Mouse (Mus musculus) liver, embryonic 14.5 days (tissue): ENCODE measurements around the gene Tnfrsf23. TPM values are rescaled to one million over a fixed set of nuclear protein-coding genes. Genes with fewer than 3 reads are reported as not detected.

Source experiments
- ATAC-seq: fragments of 200-750 bp; cut with Nextera tagmentation; 2 replicates; pipeline ENCODE4 v1.8.0; 2017; ENCODE audit warnings: moderate number of reproducible peaks, mild to moderate bottlenecking, moderate library complexity; ENCODE audit not compliant: insufficient read depth
- DNase-seq, 3 experiments: peaks; one replicate each; pipeline ENCODE4 v3.0.0-alpha.2; 2012 to 2013; ENCODE audit warnings: low read depth in 3 of 3, low spot score in 3 of 3
- H3K27ac ChIP-seq: fragments of 300-500 bp; sonication (generic); 2 replicates; pipeline ENCODE4 v1.5.1; 2014; ENCODE audit warnings: moderate library complexity, mild to moderate bottlenecking, control low read depth, inconsistent platforms
- H3K27me3 ChIP-seq: fragments of 300-500 bp; sonication (generic); 2 replicates; pipeline ENCODE4 v1.6.1; 2014; ENCODE audit warnings: mild to moderate bottlenecking, low read length, moderate library complexity; ENCODE audit not compliant: control insufficient read depth, insufficient read depth
- H3K36me3 ChIP-seq: fragments of 300-500 bp; sonication (generic); replicated peaks from 2 replicates; pipeline ENCODE4 v1.6.1; 2014; ENCODE audit warnings: low read depth; ENCODE audit not compliant: control insufficient read depth, insufficient read depth
- H3K4me1 ChIP-seq, 2 experiments: fragments of 200-500 bp in 1 of 2; fragments of 300-500 bp in 1 of 2; sonication (generic) in 1 of 2; replicated peaks; 2 replicates each; pipeline ENCODE4 v1.6.1; 2012 to 2014; ENCODE audit warnings: antibody characterized with exemption in 1 of 2, inconsistent platforms in 1 of 2, low read length in 1 of 2; ENCODE audit not compliant: control insufficient read depth in 2 of 2, insufficient read depth in 2 of 2
- H3K4me2 ChIP-seq: fragments of 300-500 bp; sonication (generic); 2 replicates; pipeline ENCODE4 v1.6.1; 2014; ENCODE audit warnings: low read depth, mild to moderate bottlenecking, control low read depth, moderate library complexity
- H3K4me3 ChIP-seq, 2 experiments: fragments of 200-500 bp in 1 of 2; fragments of 300-500 bp in 1 of 2; sonication (generic) in 1 of 2; 2 replicates each; pipeline ENCODE4 v1.5.1; 2012 to 2014; ENCODE audit warnings: low read depth in 2 of 2, low read length in 2 of 2, mild to moderate bottlenecking in 2 of 2, control low read depth in 1 of 2, inconsistent platforms in 1 of 2, moderate library complexity in 1 of 2; ENCODE audit not compliant: insufficient read depth in 1 of 2
- H3K9ac ChIP-seq: fragments of 300-500 bp; sonication (generic); replicated peaks from 2 replicates; pipeline ENCODE4 v1.6.1; 2014; ENCODE audit warnings: mild to moderate bottlenecking, control low read depth, moderate library complexity
- H3K9me3 ChIP-seq: fragments of 300-500 bp; sonication (generic); 2 replicates; pipeline ENCODE4 v1.6.1; 2016; ENCODE audit warnings: low read length, mixed read lengths; ENCODE audit not compliant: control insufficient read depth
- CTCF ChIP-seq: IDR thresholded peaks from 2 replicates; pipeline ENCODE4 v1.5.1; 2016; ENCODE audit warnings: antibody characterized with exemption, low read depth, control low read depth
- EP300 ChIP-seq: IDR thresholded peaks from 2 replicates; pipeline ENCODE4 v1.6.1; 2016; ENCODE audit warnings: antibody characterized with exemption, low read depth
- WGBS: fragments of 180-500 bp; shearing (Covaris S2); extraction: QIAGEN DNeasy Blood & Tissue Kit; methylation state at CpG from one replicate; pipeline ENCODE4 v1.1.7; 2014; ENCODE audit not compliant: insufficient replicate concordance; 5-methylcytosine and 5-hydroxymethylcytosine counted together
- polyA plus RNA-seq, 2 experiments: library from polyadenylated mRNA; depleted of rRNA in 1 of 2; stranded (reverse) in 1 of 2; unstranded in 1 of 2; fragments of >200 nt; fragmentation: Nextera tagmentation in 1 of 2; extraction: Ambion mirVana in 1 of 2; gene quantifications; 2 replicates each; pipeline versions ENCODE4 v1.2.1 to v1.2.3; 2012 to 2014

The Tnfrsf23 gene
- polyA plus RNA-seq, 2 experiments: 0.22 to 0.44 TPM

DNA sequence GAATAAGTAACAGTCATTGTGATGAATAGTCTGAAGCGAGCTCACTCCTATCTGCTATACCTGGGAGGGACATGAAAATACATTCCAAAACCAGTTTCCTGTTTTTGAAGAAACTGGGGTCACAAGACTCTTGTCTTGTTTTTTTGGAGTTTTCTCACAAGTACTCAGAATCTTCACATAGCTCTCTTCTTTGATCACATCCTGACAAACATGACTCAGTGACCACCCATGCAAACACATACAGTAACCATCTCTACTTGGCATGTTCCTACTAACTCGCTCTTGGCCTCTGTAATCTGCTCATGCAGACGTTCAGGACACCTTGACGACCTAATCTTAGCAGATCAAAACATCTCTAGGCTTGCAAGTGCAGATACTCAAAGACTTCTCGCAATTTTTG is 60.5 kb downstream of the Tnfrsf23 start:
- H3K27me3 ChIP-seq: no peaks in the 10 kb centered on the region
- DNase-seq (no peak), ATAC-seq (no peak)
- no peak overlapping the region for H3K4me3 ChIP-seq
- no peaks in the 10 kb centered on the region for H3K36me3 ChIP-seq
- no peak overlapping the region for H3K27ac ChIP-seq
- no peak overlapping the region for H3K4me2 ChIP-seq
- no peak for TF ChIP-seq CTCF
- no peak for TF ChIP-seq EP300
- no peaks in the 10 kb centered on the region for H3K4me1 ChIP-seq
- WGBS: 29% methylated on average over 5 of the region's 5 CpGs
- H3K9ac ChIP-seq: no peak overlapping the region
- no peaks in the 10 kb centered on the region for H3K9me3 ChIP-seq

DNA sequence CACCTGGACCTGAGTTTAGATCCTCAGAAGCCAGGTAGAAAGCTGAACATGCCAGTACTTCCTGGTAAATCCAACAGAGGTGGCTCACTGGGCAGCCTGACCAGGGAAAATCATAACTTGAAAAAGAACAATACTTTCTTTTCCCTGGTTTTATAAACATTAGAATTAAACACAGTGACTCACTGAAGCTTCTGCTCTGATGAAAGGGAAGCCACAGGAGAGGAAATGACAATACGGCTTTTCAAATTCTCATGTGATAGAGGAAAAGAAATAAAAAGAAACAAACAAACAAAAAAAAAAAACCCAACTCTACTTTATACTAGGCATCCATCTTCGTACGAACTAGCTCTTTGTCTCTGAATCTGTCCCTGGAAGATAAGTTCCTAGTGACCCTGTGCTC is 61.1 kb downstream of the Tnfrsf23 start:
- Histone ChIP-seq H3K9me3 (no peaks in the 10 kb centered on the region), H3K36me3 (no peaks in the 10 kb centered on the region)
- 42% methylated on average over 3 of the region's 3 CpGs for WGBS

DNA sequence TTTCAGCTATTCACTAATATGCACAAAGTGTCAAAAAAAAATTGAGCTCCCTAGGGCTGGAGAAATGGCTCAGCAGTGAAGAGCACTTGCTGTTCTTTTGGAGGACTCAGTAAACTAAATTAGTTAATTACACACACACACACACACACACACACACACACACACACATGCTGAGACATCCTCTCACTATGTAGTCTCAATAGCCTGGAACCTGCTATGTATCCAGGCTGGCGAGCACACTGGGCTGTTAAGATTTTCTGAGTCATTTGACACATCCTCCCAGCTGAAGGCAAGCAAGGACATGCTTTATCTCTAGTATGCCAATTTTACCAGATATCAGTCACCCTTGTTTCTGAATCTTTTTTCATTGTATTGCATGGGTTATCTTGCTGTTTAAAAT is 64.7 kb downstream of the Tnfrsf23 start:
- no peak for DNase-seq
- Histone ChIP-seq H3K36me3 (no peaks in the 10 kb centered on the region), H3K4me1 (no peaks in the 10 kb centered on the region), H3K9me3 (no peaks in the 10 kb centered on the region), H3K27me3 (no peaks in the 10 kb centered on the region), H3K27ac (no peak overlapping the region), H3K4me2 (no peak overlapping the region), H3K9ac (no peak overlapping the region), H3K4me3 (no peak overlapping the region)
- 47% methylated on average over 1 of the region's 1 CpGs for WGBS
- no peak for TF ChIP-seq CTCF
- TF ChIP-seq EP300: no peak
- no peak for ATAC-seq

More for the DNA sequence above, 61.1 kb downstream of the Tnfrsf23 start:
- H3K9ac ChIP-seq: no peak overlapping the region
- ATAC-seq (no peak), DNase-seq (no peak)
- no peaks in the 10 kb centered on the region for H3K4me1 ChIP-seq
- H3K4me2 ChIP-seq: no peak overlapping the region
- H3K27ac ChIP-seq: no peak overlapping the region
- TF ChIP-seq CTCF (no peak), EP300 (no peak)
- no peak overlapping the region for H3K4me3 ChIP-seq
- H3K27me3 ChIP-seq: no peaks in the 10 kb centered on the region

Other genes starting within 250 kb of the Tnfrsf23 start
- 48.5 and 71.0 TPM in 2 replicates for gene Cdkn1c, start 224.8 kb downstream of the Tnfrsf23 start, polyA plus RNA-seq (2012; rRNA removed)
- gene Cdkn1c, start 224.8 kb downstream of the Tnfrsf23 start, polyA plus RNA-seq (2014; fragmentation: Nextera tagmentation; extraction: Ambion mirVana): 161 and 167 TPM in 2 replicates
- gene Slc22a18, start 212.1 kb downstream of the Tnfrsf23 start, polyA plus RNA-seq (2012; rRNA removed): 7.2 and 13.2 TPM in 2 replicates
- gene Slc22a18, start 212.1 kb downstream of the Tnfrsf23 start, polyA plus RNA-seq (2014; fragmentation: Nextera tagmentation; extraction: Ambion mirVana): 9.4 and 9.8 TPM in 2 replicates
- gene Phlda2, start 182.7 kb downstream of the Tnfrsf23 start, polyA plus RNA-seq (2012; rRNA removed): 18.2 and 31.2 TPM in 2 replicates
- 19.3 and 23.2 TPM in 2 replicates for gene Phlda2, start 182.7 kb downstream of the Tnfrsf23 start, polyA plus RNA-seq (2014; fragmentation: Nextera tagmentation; extraction: Ambion mirVana)
- gene Nap1l4, start 136.8 kb downstream of the Tnfrsf23 start, polyA plus RNA-seq (2012; rRNA removed): 41.3 and 54.3 TPM in 2 replicates
- 33.7 and 39.4 TPM in 2 replicates for gene Nap1l4, start 136.8 kb downstream of the Tnfrsf23 start, polyA plus RNA-seq (2014; fragmentation: Nextera tagmentation; extraction: Ambion mirVana)
- 18.1 and 35.7 TPM in 2 replicates for gene Cars, start 85.8 kb downstream of the Tnfrsf23 start, polyA plus RNA-seq (2012; rRNA removed)
- 41.4 and 42.7 TPM in 2 replicates for gene Cars, start 85.8 kb downstream of the Tnfrsf23 start, polyA plus RNA-seq (2014; fragmentation: Nextera tagmentation; extraction: Ambion mirVana)
- 0.27 and 0.29 TPM in 2 replicates for gene Tnfrsf26, start 57.1 kb downstream of the Tnfrsf23 start, polyA plus RNA-seq (2012; rRNA removed)
- 0.52 and 0.65 TPM in 2 replicates for gene Tnfrsf26, start 57.1 kb downstream of the Tnfrsf23 start, polyA plus RNA-seq (2014; fragmentation: Nextera tagmentation; extraction: Ambion mirVana)
- 0.69 and 0.71 TPM in 2 replicates for gene Tnfrsf22, start 36.2 kb downstream of the Tnfrsf23 start, polyA plus RNA-seq (2012; rRNA removed)
- gene Tnfrsf22, start 36.2 kb downstream of the Tnfrsf23 start, polyA plus RNA-seq (2014; fragmentation: Nextera tagmentation; extraction: Ambion mirVana): 0.99 and 1.2 TPM in 2 replicates
- gene Osbpl5, start 71.1 kb upstream of the Tnfrsf23 start, polyA plus RNA-seq (2012; rRNA removed): 1.5 and 1.6 TPM in 2 replicates
- gene Osbpl5, start 71.1 kb upstream of the Tnfrsf23 start, polyA plus RNA-seq (2014; fragmentation: Nextera tagmentation; extraction: Ambion mirVana): 1.3 and 1.9 TPM in 2 replicates
- not detected in 2 replicates for gene Mrgprg, start 81.1 kb upstream of the Tnfrsf23 start, polyA plus RNA-seq (2012; rRNA removed)
- gene Mrgprg, start 81.1 kb upstream of the Tnfrsf23 start, polyA plus RNA-seq (2014; fragmentation: Nextera tagmentation; extraction: Ambion mirVana): not detected in 2 replicates
- gene Mrgpre, start 98.6 kb upstream of the Tnfrsf23 start, polyA plus RNA-seq (2012; rRNA removed): 0.28 and 0.37 TPM in 2 replicates
- 0.19 and 0.23 TPM in 2 replicates for gene Mrgpre, start 98.6 kb upstream of the Tnfrsf23 start, polyA plus RNA-seq (2014; fragmentation: Nextera tagmentation; extraction: Ambion mirVana)
- gene Nadsyn1, start 137.0 kb upstream of the Tnfrsf23 start, polyA plus RNA-seq (2012; rRNA removed): 7.6 and 7.7 TPM in 2 replicates
- gene Nadsyn1, start 137.0 kb upstream of the Tnfrsf23 start, polyA plus RNA-seq (2014; fragmentation: Nextera tagmentation; extraction: Ambion mirVana): 6.0 and 7.1 TPM in 2 replicates
- gene Dhcr7, start 137.3 kb upstream of the Tnfrsf23 start, polyA plus RNA-seq (2012; rRNA removed): 58.8 and 61.2 TPM in 2 replicates
- 57.0 and 61.4 TPM in 2 replicates for gene Dhcr7, start 137.3 kb upstream of the Tnfrsf23 start, polyA plus RNA-seq (2014; fragmentation: Nextera tagmentation; extraction: Ambion mirVana)
- gene Gm498, start 181.0 kb upstream of the Tnfrsf23 start, polyA plus RNA-seq (2012; rRNA removed): not detected in 2 replicates
- gene Gm498, start 181.0 kb upstream of the Tnfrsf23 start, polyA plus RNA-seq (2014; fragmentation: Nextera tagmentation; extraction: Ambion mirVana): not detected in 2 replicates